Mouse (Mus musculus): ENCODE measurements around the gene Phox2a.

Phox2a gene

GRCm38 (mm10) chr7:101837606-101838471 lies 19.7 kb downstream of the Phox2a start, which contains the start of gene Inppl1:
Gene Inppl1, minus strand, starts transcription at chr7:101838229.
- DNase-seq (ENCODE audit: low spot score) = peak; percentile 91

- DNase-seq (ENCODE audit: low spot score) = no peak
These were observed 26.1 kb downstream of the Phox2a start for GRCm38 (mm10) chr7:101844186-101844585.

GRCm38 (mm10) chr7:101847934-101848333 lies 29.8 kb downstream of the Phox2a start:
- no peak for DNase-seq (ENCODE audit: low spot score)

- DNase-seq (ENCODE audit: low spot score) = no peak
These were observed 33.6 kb downstream of the Phox2a start for GRCm38 (mm10) chr7:101851689-101852088.

- DNase-seq (ENCODE audit: low spot score) = no peak
These were observed 34.7 kb downstream of the Phox2a start for GRCm38 (mm10) chr7:101852846-101853245.

GRCm38 (mm10) chr7:101853816-101854215 lies 35.7 kb downstream of the Phox2a start:
- DNase-seq (ENCODE audit: low spot score) = no peak

- no peak for DNase-seq (ENCODE audit: low spot score)
These were observed 39.0 kb downstream of the Phox2a start, which contains the start of gene Folr2 for GRCm38 (mm10) chr7:101857094-101857493. Gene Folr2, minus strand, starts transcription at chr7:101857194.

- DNase-seq (ENCODE audit: low spot score) = no peak
These were observed 40.2 kb downstream of the Phox2a start for GRCm38 (mm10) chr7:101858362-101858761.

- no peak for DNase-seq (ENCODE audit: low spot score)
These were observed 42.9 kb downstream of the Phox2a start for GRCm38 (mm10) chr7:101860978-101861377.

GRCm38 (mm10) chr7:101862291-101862690 lies 44.2 kb downstream of the Phox2a start:
- DNase-seq (ENCODE audit: low spot score) = no peak

- no peak for DNase-seq (ENCODE audit: low spot score)
These were observed 45.3 kb downstream of the Phox2a start, which contains the start of gene Anapc15 for GRCm38 (mm10) chr7:101863415-101863814. Gene Anapc15, plus strand, starts transcription at chr7:101863715.

GRCm38 (mm10) chr7:101866491-101867265 lies 48.6 kb downstream of the Phox2a start:
- DNase-seq (ENCODE audit: low spot score) = no peak

GRCm38 (mm10) chr7:101867482-101867881 lies 49.4 kb downstream of the Phox2a start:
- no peak for DNase-seq (ENCODE audit: low spot score)

- no peak for DNase-seq (ENCODE audit: low spot score)
These were observed 50.4 kb downstream of the Phox2a start for GRCm38 (mm10) chr7:101868241-101869162.

- no peak for DNase-seq (ENCODE audit: low spot score)
These were observed 51.0 kb downstream of the Phox2a start for GRCm38 (mm10) chr7:101869163-101869500.

- no peak for DNase-seq (ENCODE audit: low spot score)
These were observed 52.5 kb downstream of the Phox2a start, which contains the start of gene Folr1 for GRCm38 (mm10) chr7:101870629-101871028. Gene Folr1, minus strand, starts transcription at chr7:101870788.

- no peak for DNase-seq (ENCODE audit: low spot score)
These were observed 53.2 kb downstream of the Phox2a start for GRCm38 (mm10) chr7:101871296-101871695.

Data from testis, postnatal 10 days (tissue).